Mouse (Mus musculus) cerebellum, postnatal 25 days (tissue): ENCODE measurements around the gene Iqgap1.

Experiments
- DNase-seq, 2 experiments: peaks; one replicate each; pipeline ENCODE4 v3.0.0; 2021; ENCODE audit warnings: mixed read lengths in 2 of 2

Gene Iqgap1

GRCm38 (mm10) chr7:80843176-80843575, 17.4 kb upstream of the Iqgap1 start:
- DNase-seq, result no peak

DNA sequence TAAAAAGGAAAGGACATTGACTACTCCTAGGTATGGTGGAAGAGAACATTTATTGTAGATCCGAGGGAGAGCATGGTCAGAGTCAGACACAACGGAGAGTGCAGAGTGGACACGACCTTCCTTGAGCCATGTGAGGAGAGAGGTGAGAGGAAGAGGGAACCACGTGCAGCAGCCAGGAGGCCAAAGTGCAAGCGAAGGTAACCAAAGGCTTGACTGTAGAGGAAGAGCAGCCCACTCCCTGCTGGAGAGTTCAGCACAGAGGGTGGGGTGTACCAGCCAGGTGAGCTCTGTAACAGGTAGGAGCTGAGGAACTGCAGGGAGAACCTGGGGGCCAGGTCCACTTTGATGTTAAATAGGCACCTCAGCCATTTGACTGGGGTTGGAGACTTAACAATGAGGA, 16.4 kb upstream of the Iqgap1 start:
- no peak for DNase-seq

GRCm38 (mm10) chr7:80840937-80841336, 15.2 kb upstream of the Iqgap1 start:
- no peak for DNase-seq

DNA sequence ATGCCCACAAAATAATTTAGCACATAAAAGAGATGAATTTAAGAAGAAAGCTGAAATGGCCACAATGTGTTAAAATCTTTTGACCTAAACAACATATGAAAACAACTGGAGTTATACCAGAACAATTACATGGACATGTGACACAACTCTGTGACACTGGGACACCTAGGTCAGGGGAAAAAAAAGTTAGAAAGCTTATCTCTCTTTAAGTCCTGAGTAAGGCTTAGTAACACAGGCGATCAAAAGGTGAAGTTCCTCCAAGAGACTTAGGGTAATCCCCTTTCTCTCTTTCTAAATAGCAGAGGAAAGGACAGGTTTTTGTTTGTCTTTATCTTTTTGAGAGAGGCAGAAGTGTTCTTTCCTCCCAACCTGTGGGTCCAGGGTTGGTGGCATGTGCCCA, 14.5 kb upstream of the Iqgap1 start:
- no peak for DNase-seq

DNA sequence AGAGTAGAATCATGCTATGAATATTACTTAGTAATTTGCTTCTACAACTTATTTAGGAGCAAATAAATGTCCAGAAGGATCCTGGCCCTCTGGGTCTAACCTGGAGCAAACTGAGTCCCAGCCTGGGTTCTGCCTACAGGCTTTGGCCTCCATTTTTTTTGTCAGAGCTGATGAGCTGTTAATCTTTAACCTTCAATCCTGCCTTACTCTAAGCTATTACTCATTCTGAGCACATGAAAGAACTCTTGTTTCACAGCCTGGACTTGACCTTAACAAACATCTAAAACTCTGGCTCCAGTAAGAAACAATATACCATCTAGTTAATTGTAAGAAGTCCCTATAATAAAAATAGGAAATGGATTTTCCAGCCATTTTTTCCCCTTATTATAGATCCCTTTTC, 14.0 kb upstream of the Iqgap1 start:
- no peak for DNase-seq

- DNase-seq, result no peak
These were observed 12.5 kb upstream of the Iqgap1 start for GRCm38 (mm10) chr7:80838247-80838646.

DNA sequence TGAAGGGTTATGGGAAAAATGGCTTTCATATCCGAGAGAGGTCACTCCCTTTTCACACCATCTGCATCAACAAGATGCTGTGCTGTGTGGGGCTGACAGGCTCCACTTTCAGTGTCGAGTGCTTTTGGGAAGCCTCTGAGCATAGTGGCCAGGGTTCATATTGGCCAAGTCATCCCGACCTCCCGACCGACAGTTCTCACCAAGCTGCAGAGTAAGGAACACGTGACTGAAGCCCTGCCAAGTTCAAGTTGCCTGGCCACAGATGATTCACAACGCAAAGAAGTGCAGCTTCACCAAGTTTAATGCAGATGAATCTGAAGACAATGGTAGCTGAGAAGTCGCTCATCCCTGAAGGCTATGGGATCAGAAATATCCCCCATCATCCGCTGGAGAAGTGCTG, 12.0 kb upstream of the Iqgap1 start:
- no peak for DNase-seq

- no peak for DNase-seq
These were observed 10.3 kb upstream of the Iqgap1 start for GRCm38 (mm10) chr7:80835984-80836652.

- no peak for DNase-seq
These were observed 8.1 kb upstream of the Iqgap1 start for GRCm38 (mm10) chr7:80833651-80834532.

DNA sequence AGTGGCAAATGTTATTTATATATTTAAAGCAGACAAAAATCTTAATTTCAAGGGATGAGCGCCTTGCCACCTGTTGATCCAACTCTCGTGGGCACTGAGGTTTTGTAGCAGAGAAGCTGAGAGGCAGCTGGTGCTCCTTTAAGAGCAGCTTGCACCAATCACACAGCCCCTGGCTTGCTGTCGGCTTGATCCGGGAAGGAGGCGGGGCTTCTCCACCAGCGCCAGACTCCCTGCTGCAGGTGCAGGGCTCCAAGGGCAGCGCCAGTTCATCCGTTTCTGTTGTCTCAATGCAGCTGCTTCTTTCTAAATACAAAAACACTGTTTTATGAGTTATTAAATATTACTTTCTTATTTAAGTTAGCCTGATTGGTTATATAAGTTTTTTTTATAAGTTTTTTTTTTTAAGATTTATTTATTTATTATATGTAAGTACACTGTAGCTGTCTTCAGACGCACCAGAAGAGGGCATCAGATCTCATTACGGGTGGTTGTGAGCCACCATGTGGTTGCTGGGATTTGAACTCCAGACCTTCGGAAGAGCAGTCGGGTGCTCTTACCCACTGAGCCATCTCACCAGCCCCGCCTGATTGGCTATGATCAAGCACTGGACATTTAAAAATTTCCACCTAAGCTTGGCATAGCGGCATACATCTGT, 7.3 kb upstream of the Iqgap1 start:
- DNase-seq, result peak in 1 of 2 experiments; percentile 39

DNA sequence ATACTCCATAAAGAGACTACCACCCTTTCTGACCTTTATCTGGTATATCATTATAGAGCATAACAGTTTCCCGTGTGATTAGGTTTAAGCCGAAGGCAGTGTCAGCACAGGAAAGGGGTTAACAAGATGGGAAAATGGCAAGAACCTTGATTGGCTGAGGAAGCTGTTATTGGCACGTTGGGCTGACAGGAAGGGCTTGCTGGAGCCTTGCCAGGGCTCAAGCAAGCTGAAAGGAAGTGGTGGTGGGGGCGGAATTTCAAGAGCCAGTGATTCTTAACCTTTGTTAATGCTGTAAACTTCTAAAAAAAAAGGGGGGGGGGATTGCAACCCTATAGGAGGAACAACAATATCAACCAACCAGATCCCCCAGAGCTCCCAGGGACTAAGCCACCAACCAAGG, 6.4 kb upstream of the Iqgap1 start:
- peak in 1 of 2 experiments; percentile 20 for DNase-seq

DNA sequence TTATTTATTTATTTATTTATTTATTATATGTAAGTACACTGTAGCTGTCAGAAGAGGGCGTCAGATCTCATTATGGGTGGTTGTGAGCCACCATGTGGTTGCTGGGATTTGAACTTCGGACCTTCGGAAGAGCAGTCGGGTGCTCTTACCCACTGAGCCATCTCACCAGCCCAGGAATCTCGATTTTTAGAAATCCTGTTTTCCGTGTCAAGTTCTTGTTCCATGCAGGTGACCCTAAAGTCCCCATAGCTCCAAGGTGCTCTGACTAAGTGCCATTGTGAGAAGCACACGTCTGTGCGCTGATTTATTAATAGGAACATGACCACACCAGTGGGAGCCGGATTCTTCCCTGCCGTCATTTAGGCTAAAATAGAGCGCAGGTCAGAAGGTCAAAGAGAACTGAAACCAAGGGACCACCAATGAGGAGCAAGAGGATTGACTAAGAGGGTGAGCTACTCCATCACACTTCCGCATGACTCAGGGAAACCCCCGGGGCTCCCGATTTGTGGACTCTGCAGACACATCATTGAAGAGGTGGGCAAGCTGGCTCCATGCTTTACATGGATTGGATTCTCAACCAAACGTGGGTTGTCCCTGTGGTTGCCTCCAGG, 4.5 kb upstream of the Iqgap1 start:
- no peak for DNase-seq

DNA sequence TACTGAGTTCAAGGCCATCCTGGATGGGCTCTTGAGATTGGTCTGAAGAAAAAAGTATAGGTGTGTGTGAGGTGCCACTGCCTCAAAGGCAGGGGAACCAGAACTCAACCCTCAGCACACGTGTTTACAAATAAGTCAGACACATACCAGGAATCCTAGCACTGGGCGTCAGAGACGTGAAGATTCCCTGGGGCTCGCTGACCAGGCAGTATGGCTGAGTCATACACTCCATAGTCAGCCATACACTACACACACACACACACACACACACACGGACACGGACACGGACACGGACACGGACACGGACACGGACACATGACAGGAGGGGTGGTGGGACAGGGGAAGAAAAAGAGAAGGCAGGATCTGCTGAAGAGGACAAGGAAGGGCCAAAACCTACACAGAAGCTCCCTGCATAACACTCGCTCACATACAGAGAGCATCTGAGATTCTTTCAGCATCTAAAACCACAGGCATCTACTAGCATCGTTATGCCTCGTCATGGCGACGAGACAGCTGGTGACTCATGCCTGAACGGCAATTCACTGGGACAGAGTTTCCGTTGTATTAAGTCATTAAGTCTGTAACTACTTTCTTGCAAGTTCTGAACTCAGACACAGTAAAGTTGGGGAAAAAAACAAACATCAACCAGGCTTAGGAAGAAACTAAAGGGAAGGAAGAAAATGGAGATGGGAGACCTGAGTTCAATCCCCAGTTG, 2.5 kb upstream of the Iqgap1 start:
- DNase-seq, result no peak

- DNase-seq, result no peak
These were observed 1.7 kb downstream of the Iqgap1 start for GRCm38 (mm10) chr7:80823875-80824682.

GRCm38 (mm10) chr7:80823267-80823666, 2.5 kb downstream of the Iqgap1 start:
- DNase-seq, result no peak

DNA sequence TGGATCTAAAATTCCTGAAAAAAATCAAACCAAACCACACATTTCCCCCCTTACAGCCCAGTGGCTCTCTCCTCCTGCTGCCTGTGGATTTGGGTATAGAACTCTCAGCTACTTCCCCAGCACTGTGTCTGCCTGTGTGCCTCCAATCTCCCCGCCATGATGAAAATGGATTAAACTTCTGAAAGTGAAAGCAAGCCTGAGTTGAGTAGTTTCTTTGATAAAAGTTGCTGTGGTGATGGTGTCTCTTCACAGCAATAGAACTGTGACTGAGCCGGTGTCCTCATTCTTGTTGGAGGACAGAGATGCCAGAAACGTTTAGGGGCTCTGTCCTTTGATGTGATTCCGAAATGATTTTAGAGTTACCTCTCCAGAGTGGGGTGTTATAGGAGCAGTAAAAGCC, 4.9 kb downstream of the Iqgap1 start:
- DNase-seq, result no peak

DNA sequence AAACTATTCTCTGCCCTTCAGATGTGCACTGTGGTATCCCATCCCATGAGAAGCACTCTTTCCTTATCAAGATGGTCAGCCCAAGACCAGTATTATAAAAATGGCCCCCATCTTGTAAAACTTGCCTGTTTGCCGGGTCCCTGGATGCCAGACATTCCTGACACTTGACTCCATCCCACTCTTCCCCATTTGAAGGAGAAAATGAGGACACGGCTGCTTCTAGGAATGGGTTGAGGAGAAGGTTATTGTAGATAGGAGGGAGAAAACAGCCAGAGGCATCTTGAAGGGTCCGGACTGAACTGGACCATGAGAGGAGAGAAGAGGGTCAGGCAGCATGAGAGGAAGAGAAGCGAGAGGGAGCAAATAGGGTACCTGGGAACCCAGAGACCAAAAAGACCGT, 9.1 kb downstream of the Iqgap1 start:
- DNase-seq, result no peak

DNA sequence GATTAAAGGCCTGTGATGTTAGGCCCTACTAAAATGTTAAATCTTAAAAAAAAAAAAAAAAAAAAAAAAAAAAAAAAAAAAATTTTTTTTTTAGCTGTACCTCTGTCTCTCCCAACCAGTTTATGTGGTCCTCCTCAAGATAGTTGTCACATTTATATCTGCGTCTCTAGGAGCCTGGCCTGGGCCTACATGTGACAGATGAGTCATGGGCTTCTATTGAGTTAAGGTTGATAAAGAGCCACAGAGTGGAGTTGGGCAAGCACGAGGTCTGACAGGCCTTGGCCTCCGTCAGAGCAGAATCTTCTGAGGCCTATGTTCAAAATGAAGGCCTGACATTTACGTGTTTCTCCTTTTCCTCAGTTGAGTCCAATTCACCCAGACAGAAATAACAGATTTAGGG, 12.4 kb downstream of the Iqgap1 start:
- no peak for DNase-seq

DNA sequence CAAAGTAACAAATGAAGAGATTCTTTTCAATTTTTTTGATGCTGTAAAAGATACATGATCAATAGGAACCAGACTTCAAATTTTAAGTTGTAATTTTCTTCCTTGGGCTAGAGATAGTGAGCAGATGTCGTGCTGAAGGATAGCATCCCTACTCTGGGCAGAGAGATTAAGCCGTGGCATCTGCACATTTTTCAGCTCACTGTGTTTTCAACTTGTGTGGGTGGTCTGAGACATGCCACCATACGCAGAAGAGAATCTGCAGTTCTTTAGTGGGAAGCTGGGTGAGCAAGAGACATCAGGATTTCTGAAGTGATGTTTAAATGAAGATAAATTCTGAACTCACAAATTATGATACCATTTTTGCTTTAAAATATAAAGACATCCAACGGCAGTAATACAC, 19.4 kb downstream of the Iqgap1 start:
- DNase-seq, result no peak

DNA sequence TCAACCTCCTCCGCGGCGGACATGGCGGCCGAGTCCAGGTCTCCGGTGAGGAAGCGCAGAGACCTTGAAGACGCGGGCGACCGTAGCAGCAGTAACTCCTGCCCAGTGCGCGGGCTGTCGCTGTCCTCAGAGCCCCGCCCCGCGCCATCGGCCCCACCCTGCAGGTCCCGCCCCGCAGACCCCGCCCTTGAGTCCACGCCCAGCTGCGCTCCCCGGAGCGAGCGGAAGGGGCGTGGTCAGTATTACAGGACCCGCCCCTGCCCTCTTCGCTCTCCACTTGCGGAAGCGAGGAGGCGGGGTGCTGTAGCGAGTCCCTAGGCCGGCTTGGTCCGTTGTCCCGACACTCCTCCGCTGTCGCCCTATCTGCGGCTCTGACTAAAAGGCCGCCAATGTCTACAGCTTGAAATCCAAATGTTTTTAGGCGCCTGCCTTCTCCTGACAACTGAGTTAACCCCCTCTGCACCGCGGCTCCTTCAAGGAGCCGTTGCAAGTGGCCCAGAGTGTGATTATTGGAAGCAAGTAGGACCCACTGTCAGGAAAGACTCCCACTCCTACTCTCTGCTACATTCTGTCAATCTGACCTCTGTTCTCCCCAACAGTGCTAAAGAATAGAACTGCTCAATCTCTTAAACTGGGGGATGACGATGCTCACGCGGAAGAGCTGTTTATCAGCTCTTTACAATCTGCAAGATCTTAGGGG, 22.5 kb downstream of the Iqgap1 start:
- peak; percentile 93 to 98 for DNase-seq
